In genomic region chr17:49562701-49563415, GRCm38 (mm10) we compare ENCODE assay signal across 8 mouse cellular contexts. TPM values are rescaled to one million over a fixed set of nuclear protein-coding genes. Genes with fewer than 3 reads are reported as not detected.
DNase-seq lines count a peak whose midpoint lies in the region; ATAC-seq lines count a peak whose summit lies in the region.

No protein-coding gene starts in this region.

- no peaks in the 10 kb centered on the region for H3K27me3 ChIP-seq in lung, embryonic 16.5 days (ENCODE audit: control insufficient read depth, insufficient read depth, low read depth, low read length)

- H3K4me2 ChIP-seq in lung, embryonic 16.5 days (ENCODE audit: low read depth, low read length), result peak overlapping the region; percentile 82

- WGBS in lung, embryonic 16.5 days, result 6% methylated on average over 5 of the region's 5 CpGs

- H3K27ac ChIP-seq in lung, embryonic 16.5 days (ENCODE audit: low read length), result peak overlapping the region; percentile 91

- peak overlapping the region; percentile 69 for H3K4me3 ChIP-seq in lung, embryonic 16.5 days (ENCODE audit: low read length)

- no peaks in the 10 kb centered on the region for H3K9me3 ChIP-seq in lung, embryonic 16.5 days (ENCODE audit: control insufficient read depth, low read length)

- no peaks in the 10 kb centered on the region for H3K36me3 ChIP-seq in lung, embryonic 16.5 days (ENCODE audit: control insufficient read depth, insufficient read depth, low read length)

- peak overlapping the region; percentile 82 for H3K9ac ChIP-seq in lung, embryonic 16.5 days (ENCODE audit: low read length)

- DNase-seq in cerebellum, adult 9-11 months, result peak; percentile 60
- DNase-seq in lung, adult 18-20 months, result no peak
- peak; percentile 31 for DNase-seq in lung, postnatal 10 days
- DNase-seq in frontal cortex, postnatal 10 days (ENCODE audit: low spot score in 2 of 2), result no peak
- DNase-seq in layer of hippocampus, adult 9-10 months (ENCODE audit: low spot score), result no peak
- no peak for DNase-seq in right cerebral cortex, adult 2 months (ENCODE audit: low spot score in 2 of 2)

- ATAC-seq in cerebellum, adult (ENCODE audit: insufficient number of reproducible peaks, low FRiP score, low TSS enrichment), result no peak
- peak; percentile 48 for ATAC-seq in lung, embryonic 16.5 days (ENCODE audit: low read depth)

- peaks cover 33% of the 10 kb centered on the region for H3K4me1 ChIP-seq in lung, embryonic 16.5 days (replicated peaks; ENCODE audit: control insufficient read depth, insufficient read depth, low read length)

RNA-seq across cellular contexts. Expression of gene Daam2, which starts 1.3 kb away (rescaled TPM):
- 16.8 and 16.9 TPM in 2 replicates for polyA plus RNA-seq in lung, embryonic 16.5 days (2015; fragmentation: Nextera tagmentation; extraction: Ambion mirVana)

RNA-seq across cellular contexts. Expression of gene Kif6, which starts 52.1 kb away (rescaled TPM):
- polyA plus RNA-seq in lung, embryonic 16.5 days (2015; fragmentation: Nextera tagmentation; extraction: Ambion mirVana), result 3.8 and 5.2 TPM in 2 replicates

Comparison
In these comparisons a context has a peak if more than half of its experiments do, and no peak if none do; other contexts are left out.
1. DNase-seq: peak in cerebellum, adult 9-11 months (single experiment) and lung, postnatal 10 days (single experiment); none in lung, adult 18-20 months (0 of 2), frontal cortex, postnatal 10 days (0 of 2), layer of hippocampus, adult 9-10 months (single experiment) and right cerebral cortex, adult 2 months (0 of 2).